Mouse (Mus musculus) kidney, postnatal 0 days (tissue): ENCODE data around the gene Bcl2l14. TPM values are rescaled to one million over a fixed set of nuclear protein-coding genes. Genes with fewer than 3 reads are reported as not detected.

ENCODE experiments used
- ATAC-seq: fragments of 200-750 bp; cut with Nextera tagmentation; replicated peaks from 2 replicates; pipeline ENCODE4 v1.8.0; 2017; ENCODE audit warnings: low read depth, moderate number of reproducible peaks, moderate TSS enrichment, moderate library complexity; ENCODE audit not compliant: low FRiP score
- DNase-seq: peaks from one replicate; pipeline ENCODE4 v3.0.0-alpha.2; 2016; ENCODE audit warnings: low spot score
- H3K27ac ChIP-seq: fragments of 300-500 bp; sonication (generic); 2 replicates; pipeline ENCODE4 v1.5.1; 2014; ENCODE audit warnings: mild to moderate bottlenecking
- H3K27me3 ChIP-seq: fragments of 300-500 bp; sonication (generic); 2 replicates; pipeline ENCODE4 v1.6.1; 2014; ENCODE audit warnings: low read length, mixed read lengths; ENCODE audit not compliant: insufficient read depth
- H3K36me3 ChIP-seq: fragments of 300-500 bp; sonication (generic); 2 replicates; pipeline ENCODE4 v1.6.1; 2014; ENCODE audit warnings: low read length, mixed read lengths; ENCODE audit not compliant: insufficient read depth
- H3K4me1 ChIP-seq: fragments of 300-500 bp; sonication (generic); replicated peaks from 2 replicates; pipeline ENCODE4 v1.6.1; 2014; ENCODE audit warnings: antibody characterized with exemption, low read length, mixed read lengths; ENCODE audit not compliant: insufficient read depth
- H3K4me2 ChIP-seq: fragments of 300-500 bp; sonication (generic); 2 replicates; pipeline ENCODE4 v1.6.1; 2014; ENCODE audit warnings: mild to moderate bottlenecking, low read length, moderate library complexity, mixed read lengths
- H3K4me3 ChIP-seq: fragments of 300-500 bp; sonication (generic); replicated peaks from 2 replicates; pipeline ENCODE4 v1.5.1; 2014; ENCODE audit warnings: low read depth, low read length
- H3K9ac ChIP-seq: fragments of 300-500 bp; sonication (generic); 2 replicates; pipeline ENCODE4 v1.6.1; 2014; ENCODE audit warnings: low read depth, low read length
- H3K9me3 ChIP-seq: fragments of 300-500 bp; sonication (generic); replicated peaks from 2 replicates; pipeline ENCODE4 v1.6.1; 2016; ENCODE audit warnings: low read length, inconsistent platforms, mixed read lengths
- CTCF ChIP-seq: IDR thresholded peaks from 2 replicates; pipeline ENCODE4 v1.5.1; 2016; ENCODE audit warnings: antibody characterized with exemption, low read depth, mild to moderate bottlenecking, moderate library complexity
- WGBS: fragments of 180-500 bp; shearing (Covaris S2); extraction: QIAGEN DNeasy Blood & Tissue Kit; methylation state at CpG from one replicate; pipeline ENCODE4 v1.1.7; 2014; 5-methylcytosine and 5-hydroxymethylcytosine counted together
- polyA plus RNA-seq: library from polyadenylated mRNA; unstranded; fragments of >200 nt; fragmentation: Nextera tagmentation; extraction: Ambion mirVana; gene quantifications from 2 replicates; pipeline ENCODE4 v1.2.1, GENCODE M21; 2015

Gene Bcl2l14
- polyA plus RNA-seq, 1 experiment from 2014 or later: 10.2 TPM

DNA sequence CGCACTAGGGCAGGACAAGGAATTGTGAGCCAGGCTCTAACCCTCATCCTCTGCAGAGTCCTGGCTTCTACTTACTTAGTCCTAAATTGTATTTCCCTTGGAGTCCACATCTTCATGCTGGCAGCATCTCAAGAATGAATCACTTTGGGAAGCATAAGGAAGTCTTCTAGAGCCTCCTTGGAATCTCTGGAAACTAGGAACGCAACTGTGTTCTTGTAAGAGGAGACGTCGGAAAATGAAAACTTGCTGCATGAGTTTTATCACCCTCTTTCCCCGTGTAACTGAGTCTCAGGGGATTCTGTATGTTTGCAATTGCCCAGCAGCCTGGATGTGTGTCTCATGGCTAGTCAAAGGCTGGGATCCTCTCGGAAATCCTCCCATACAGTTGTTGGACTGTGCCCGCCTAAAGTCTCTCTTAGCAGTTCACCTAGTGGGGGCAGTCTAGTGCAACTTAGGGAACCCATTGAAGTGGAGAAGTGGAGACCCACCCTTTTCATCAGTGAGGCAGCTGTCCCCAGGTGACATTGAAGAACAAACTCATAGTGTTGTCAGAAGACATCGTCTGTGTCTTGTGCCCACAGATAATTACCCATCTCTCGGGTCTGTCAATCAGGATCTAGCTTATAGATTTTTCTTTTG, 34.2 kb downstream of the Bcl2l14 start:
- H3K27me3 ChIP-seq: no peaks in the 10 kb centered on the region
- no peaks in the 10 kb centered on the region for H3K36me3 ChIP-seq
- no peak overlapping the region for H3K4me3 ChIP-seq
- no peak overlapping the region for H3K9ac ChIP-seq
- ATAC-seq (no peak), DNase-seq (peak; percentile 77)
- TF ChIP-seq CTCF: peak; percentile 38
- no peaks in the 10 kb centered on the region for H3K9me3 ChIP-seq
- H3K4me2 ChIP-seq: no peak overlapping the region
- 71% methylated on average over 9 of the region's 9 CpGs for WGBS
- H3K4me1 ChIP-seq: no peaks in the 10 kb centered on the region; the same call in 1 of the 2 replicates
- no peak overlapping the region for H3K27ac ChIP-seq

GRCm38 (mm10) chr6:134431583-134431982, 35.5 kb downstream of the Bcl2l14 start:
- TF ChIP-seq CTCF: no peak
- WGBS: 42% methylated on average over 4 of the region's 4 CpGs
- no peak for ATAC-seq

DNA sequence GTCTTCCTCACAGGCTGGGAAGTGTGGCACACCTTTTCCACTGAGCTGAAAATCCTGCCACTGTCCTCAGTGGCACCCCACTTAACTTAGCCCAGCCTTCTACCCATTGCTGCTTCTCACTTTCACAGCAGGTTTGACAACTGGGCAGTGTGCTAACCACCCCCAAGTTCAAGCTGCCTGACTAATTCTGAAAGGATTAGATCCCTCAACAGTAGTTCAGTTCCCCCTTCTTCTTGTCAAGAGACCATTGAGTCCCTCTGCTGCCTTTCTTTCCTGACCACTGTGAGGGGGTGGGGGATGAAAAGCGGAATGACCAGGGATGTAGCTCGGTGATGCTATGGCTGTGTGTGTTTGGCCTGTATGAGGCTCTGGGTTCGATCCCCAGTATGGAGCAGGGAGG, 37.2 kb downstream of the Bcl2l14 start:
- Histone ChIP-seq H3K9ac (no peak overlapping the region), H3K36me3 (no peaks in the 10 kb centered on the region), H3K4me2 (no peak overlapping the region), H3K4me1 (no peaks in the 10 kb centered on the region; the same call in 1 of the 2 replicates), H3K9me3 (no peaks in the 10 kb centered on the region), H3K27ac (no peak overlapping the region), H3K27me3 (no peaks in the 10 kb centered on the region), H3K4me3 (no peak overlapping the region)
- DNase-seq (no peak), ATAC-seq (no peak)
- no peak for TF ChIP-seq CTCF
- WGBS: 98% methylated on average over 3 of the region's 3 CpGs

More at GRCm38 (mm10) chr6:134431583-134431982, 35.5 kb downstream of the Bcl2l14 start:
- no peak overlapping the region for H3K4me2 ChIP-seq
- H3K4me1 ChIP-seq: no peaks in the 10 kb centered on the region; the same call in 1 of the 2 replicates
- H3K9ac ChIP-seq: no peak overlapping the region
- H3K27ac ChIP-seq: no peak overlapping the region
- H3K36me3 ChIP-seq: no peaks in the 10 kb centered on the region
- H3K9me3 ChIP-seq: no peaks in the 10 kb centered on the region
- no peaks in the 10 kb centered on the region for H3K27me3 ChIP-seq
- no peak for DNase-seq
- H3K4me3 ChIP-seq: no peak overlapping the region

GRCm38 (mm10) chr6:134434044-134434443, 37.9 kb downstream of the Bcl2l14 start:
- no peaks in the 10 kb centered on the region for H3K27me3 ChIP-seq
- ATAC-seq (no peak), DNase-seq (no peak)
- H3K4me2 ChIP-seq: no peak overlapping the region
- 75% methylated on average over 6 of the region's 6 CpGs for WGBS
- H3K36me3 ChIP-seq: no peaks in the 10 kb centered on the region
- H3K4me1 ChIP-seq: no peaks in the 10 kb centered on the region
- H3K4me3 ChIP-seq: no peak overlapping the region
- no peak overlapping the region for H3K9ac ChIP-seq
- no peak overlapping the region for H3K27ac ChIP-seq
- H3K9me3 ChIP-seq: no peaks in the 10 kb centered on the region
- TF ChIP-seq CTCF: no peak

DNA sequence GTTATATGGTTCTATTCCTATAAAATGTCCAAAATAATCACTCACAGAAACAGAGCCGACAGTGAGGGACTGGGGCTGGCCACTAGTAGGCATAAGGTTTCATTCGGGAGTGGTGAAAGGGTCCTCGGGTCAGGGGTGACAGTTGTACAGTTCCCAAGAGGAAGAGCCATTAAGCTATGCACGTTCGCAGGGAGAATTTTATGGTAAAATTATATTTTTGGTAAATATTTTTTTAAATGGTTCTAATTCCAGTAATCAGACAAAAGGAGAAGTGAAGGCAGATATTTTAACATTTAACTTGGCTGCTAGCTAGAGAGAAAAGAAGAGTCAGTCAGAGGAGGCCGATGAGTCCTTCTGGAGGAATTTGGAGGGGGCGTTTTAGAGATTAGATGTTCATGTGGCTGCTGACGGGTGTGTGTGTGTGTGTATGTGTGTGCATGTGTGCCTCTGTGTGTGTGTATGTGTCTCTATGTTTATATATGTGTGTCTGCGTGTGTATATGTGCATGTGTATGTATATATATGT, 38.8 kb downstream of the Bcl2l14 start:
- Histone ChIP-seq H3K4me1 (0 out of 2 replicates have a peak, but pooled peaks cover 2% of the 10 kb centered on the region), H3K36me3 (no peaks in the 10 kb centered on the region), H3K9me3 (no peaks in the 10 kb centered on the region), H3K27me3 (no peaks in the 10 kb centered on the region), H3K27ac (no peak overlapping the region), H3K4me3 (no peak overlapping the region), H3K4me2 (no peak overlapping the region), H3K9ac (no peak overlapping the region)
- TF ChIP-seq CTCF: no peak
- DNase-seq: no peak
- whole genome bisulfite sequencing: 52% methylated on average over 9 of the region's 9 CpGs
- ATAC-seq: no peak

- H3K9ac ChIP-seq: no peak overlapping the region
- ATAC-seq (no peak), DNase-seq (no peak)
- 56% methylated on average over 5 of the region's 5 CpGs for WGBS
- H3K4me3 ChIP-seq: no peak overlapping the region
- no peaks in the 10 kb centered on the region for H3K9me3 ChIP-seq
- H3K27ac ChIP-seq: no peak overlapping the region
- no peak for TF ChIP-seq CTCF
- H3K4me2 ChIP-seq: no peak overlapping the region
- H3K27me3 ChIP-seq: no peaks in the 10 kb centered on the region
- H3K36me3 ChIP-seq: no peaks in the 10 kb centered on the region
- H3K4me1 ChIP-seq: 0 out of 2 replicates have a peak, but pooled peaks cover 4% of the 10 kb centered on the region
Observed at GRCm38 (mm10) chr6:134436955-134437354, 40.8 kb downstream of the Bcl2l14 start.
